Mouse (Mus musculus) stomach, postnatal 0 days (tissue): ENCODE results near the gene Fam76b. TPM values are rescaled to one million over a fixed set of nuclear protein-coding genes. Genes with fewer than 3 reads are reported as not detected.

Experiments used
- ATAC-seq: fragments of 200-750 bp; cut with Nextera tagmentation; 2 replicates; pipeline ENCODE4 v1.8.0; 2017; ENCODE audit not compliant: low FRiP score, low TSS enrichment
- DNase-seq: peaks from one replicate; pipeline ENCODE4 v3.0.0-alpha.2; 2016; ENCODE audit warnings: low spot score
- H3K27ac ChIP-seq: fragments of 300-500 bp; sonication (generic); replicated peaks from 2 replicates; pipeline ENCODE4 v1.5.1; 2014; ENCODE audit warnings: mild to moderate bottlenecking, control low read depth
- H3K27me3 ChIP-seq: fragments of 300-500 bp; sonication (generic); 2 replicates; pipeline ENCODE4 v1.6.1; 2014; ENCODE audit warnings: low read length; ENCODE audit not compliant: control insufficient read depth, insufficient read depth
- H3K36me3 ChIP-seq: fragments of 300-500 bp; sonication (generic); 2 replicates; pipeline ENCODE4 v1.6.1; 2014; ENCODE audit warnings: low read length, mixed read lengths; ENCODE audit not compliant: control insufficient read depth, insufficient read depth
- H3K4me1 ChIP-seq: fragments of 300-500 bp; sonication (generic); replicated peaks from 2 replicates; pipeline ENCODE4 v1.6.1; 2014; ENCODE audit warnings: antibody characterized with exemption; ENCODE audit not compliant: control insufficient read depth, insufficient read depth
- H3K4me2 ChIP-seq: fragments of 300-500 bp; sonication (generic); replicated peaks from 2 replicates; pipeline ENCODE4 v1.6.1; 2014; ENCODE audit warnings: low read depth, mild to moderate bottlenecking, control low read depth, moderate library complexity
- H3K4me3 ChIP-seq: fragments of 300-500 bp; sonication (generic); 2 replicates; pipeline ENCODE4 v1.5.1; 2014; ENCODE audit warnings: low read depth, low read length, control low read depth
- H3K9ac ChIP-seq: fragments of 300-500 bp; sonication (generic); 2 replicates; pipeline ENCODE4 v1.6.1; 2014; ENCODE audit warnings: mild to moderate bottlenecking, low read length, control low read depth, mixed read lengths
- H3K9me3 ChIP-seq: fragments of 300-500 bp; sonication (generic); 2 replicates; pipeline ENCODE4 v1.6.1; 2016; ENCODE audit warnings: low read length; ENCODE audit not compliant: control insufficient read depth
- CTCF ChIP-seq: IDR thresholded peaks from 2 replicates; pipeline ENCODE4 v1.5.1; 2016; ENCODE audit warnings: antibody characterized with exemption, low read depth, mild to moderate bottlenecking, moderate library complexity
- EP300 ChIP-seq: optimal IDR thresholded peaks from 2 replicates; pipeline ENCODE3; 2016; ENCODE audit warnings: antibody characterized with exemption
- WGBS: fragments of 180-500 bp; shearing (Covaris S2); extraction: QIAGEN DNeasy Blood & Tissue Kit; methylation state at CpG from one replicate; pipeline ENCODE4 v1.1.7; 2014; 5-methylcytosine and 5-hydroxymethylcytosine counted together
- polyA plus RNA-seq: library from polyadenylated mRNA; unstranded; fragments of >200 nt; fragmentation: Nextera tagmentation; extraction: Ambion mirVana; gene quantifications from 2 replicates; pipeline ENCODE4 v1.2.1, GENCODE M21; 2015

The Fam76b gene
- polyA plus RNA-seq, 1 experiment from 2014 or later = 11.5 TPM

GRCm38 (mm10) chr9:13890171-13890570 is 62.7 kb downstream of the Fam76b start:
- no peak overlapping the region for H3K27ac ChIP-seq
- H3K9me3 ChIP-seq = no peaks in the 10 kb centered on the region
- TF ChIP-seq CTCF (no peak), EP300 (no peak)
- peak; percentile 79 for ATAC-seq
- H3K4me2 ChIP-seq = no peak overlapping the region
- H3K9ac ChIP-seq = no peak overlapping the region
- WGBS = 42% methylated on average over 5 of the region's 5 CpGs
- no peaks in the 10 kb centered on the region for H3K36me3 ChIP-seq
- no peaks in the 10 kb centered on the region for H3K4me1 ChIP-seq
- DNase-seq = peak; percentile 20
- no peaks in the 10 kb centered on the region for H3K27me3 ChIP-seq
- no peak overlapping the region for H3K4me3 ChIP-seq

- Histone ChIP-seq H3K4me3 (no peak overlapping the region), H3K4me2 (no peak overlapping the region), H3K9me3 (no peaks in the 10 kb centered on the region), H3K27me3 (no peaks in the 10 kb centered on the region), H3K4me1 (no peaks in the 10 kb centered on the region), H3K9ac (no peak overlapping the region), H3K36me3 (no peaks in the 10 kb centered on the region), H3K27ac (no peak overlapping the region)
- DNase-seq = no peak
- ATAC-seq = no peak
- TF ChIP-seq EP300 (no peak), CTCF (peak; percentile 44)
- over 99% methylated on average over 6 of the region's 6 CpGs for WGBS
Measured at GRCm38 (mm10) chr9:13891888-13892287, 64.4 kb downstream of the Fam76b start.

DNA sequence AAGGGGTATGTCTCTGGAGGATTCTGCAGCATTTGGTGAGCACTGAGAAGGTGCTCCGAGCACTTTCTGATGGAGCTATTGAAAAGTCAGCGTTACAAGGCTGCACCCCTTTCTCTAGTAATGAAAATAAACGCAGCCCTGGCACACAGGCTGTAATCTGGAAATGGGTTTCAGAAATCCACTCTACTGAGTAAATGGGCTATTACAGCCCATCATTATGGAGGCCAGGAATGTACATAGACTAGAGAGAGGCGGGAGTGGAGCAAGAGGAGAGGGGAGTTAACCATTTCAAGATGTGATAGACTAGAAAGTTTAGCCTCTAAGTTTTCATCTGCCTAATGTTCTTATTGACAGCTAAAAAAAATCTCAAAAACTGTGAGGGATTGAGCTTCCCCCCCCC is 65.5 kb downstream of the Fam76b start:
- DNase-seq (no peak), ATAC-seq (no peak)
- Histone ChIP-seq H3K4me3 (no peak overlapping the region), H3K27me3 (no peaks in the 10 kb centered on the region), H3K4me2 (no peak overlapping the region), H3K4me1 (no peaks in the 10 kb centered on the region), H3K27ac (no peak overlapping the region), H3K36me3 (no peaks in the 10 kb centered on the region), H3K9me3 (no peaks in the 10 kb centered on the region), H3K9ac (no peak overlapping the region)
- TF ChIP-seq CTCF (no peak), EP300 (no peak)
- WGBS = 53% methylated on average over 4 of the region's 4 CpGs

GRCm38 (mm10) chr9:13894491-13894890 is 67.0 kb downstream of the Fam76b start:
- H3K27ac ChIP-seq = no peak overlapping the region
- WGBS = 25% methylated on average over 8 of the region's 8 CpGs
- no peaks in the 10 kb centered on the region for H3K9me3 ChIP-seq
- TF ChIP-seq CTCF (no peak), EP300 (no peak)
- H3K27me3 ChIP-seq = no peaks in the 10 kb centered on the region
- DNase-seq = no peak
- no peaks in the 10 kb centered on the region for H3K4me1 ChIP-seq
- no peak overlapping the region for H3K9ac ChIP-seq
- H3K36me3 ChIP-seq = no peaks in the 10 kb centered on the region
- no peak overlapping the region for H3K4me2 ChIP-seq
- no peak overlapping the region for H3K4me3 ChIP-seq
- ATAC-seq = no peak

GRCm38 (mm10) chr9:13894936-13895335 is 67.4 kb downstream of the Fam76b start:
- WGBS = 80% methylated on average over 7 of the region's 7 CpGs
- H3K4me2 ChIP-seq = no peak overlapping the region
- no peak overlapping the region for H3K27ac ChIP-seq
- no peaks in the 10 kb centered on the region for H3K9me3 ChIP-seq
- no peak for TF ChIP-seq CTCF
- H3K4me3 ChIP-seq = no peak overlapping the region
- H3K9ac ChIP-seq = no peak overlapping the region
- H3K36me3 ChIP-seq = no peaks in the 10 kb centered on the region
- H3K27me3 ChIP-seq = no peaks in the 10 kb centered on the region
- DNase-seq (no peak), ATAC-seq (no peak)
- no peaks in the 10 kb centered on the region for H3K4me1 ChIP-seq

DNA sequence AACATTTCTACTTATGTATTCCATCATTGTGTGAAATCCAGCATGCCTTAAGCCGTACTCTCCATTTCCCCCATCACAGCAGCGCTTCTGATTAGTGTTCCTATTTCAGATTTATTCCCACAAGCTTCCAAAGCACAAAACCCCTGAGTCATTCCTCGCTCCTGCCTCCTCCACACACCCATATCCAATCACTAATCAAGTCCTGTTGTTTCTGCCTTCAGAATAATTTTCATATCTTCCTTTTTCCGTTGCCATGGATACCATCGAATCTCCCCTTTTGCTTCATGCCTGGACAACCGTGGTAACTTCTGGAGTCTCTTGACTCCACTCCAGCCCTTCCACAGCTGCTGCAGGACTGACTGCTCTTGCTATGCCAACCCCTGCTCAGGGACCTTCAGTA is 68.5 kb downstream of the Fam76b start:
- no peaks in the 10 kb centered on the region for H3K4me1 ChIP-seq
- no peak overlapping the region for H3K4me2 ChIP-seq
- no peaks in the 10 kb centered on the region for H3K9me3 ChIP-seq
- H3K27ac ChIP-seq = no peak overlapping the region
- ATAC-seq = no peak
- no peak for TF ChIP-seq EP300
- H3K4me3 ChIP-seq = no peak overlapping the region
- DNase-seq = peak; percentile 7
- 68% methylated on average over 6 of the region's 6 CpGs for WGBS
- no peaks in the 10 kb centered on the region for H3K36me3 ChIP-seq
- no peak overlapping the region for H3K9ac ChIP-seq
- H3K27me3 ChIP-seq = no peaks in the 10 kb centered on the region
